Mouse (Mus musculus) heart, postnatal 10 days (tissue): Measurements from ENCODE around the gene Naa50. TPM values are rescaled to one million over a fixed set of nuclear protein-coding genes. Genes with fewer than 3 reads are reported as not detected.

Experiments
- DNase-seq, 2 experiments: peaks; one replicate each; pipeline ENCODE4 v3.0.0; 2021
- intact Hi-C: fragments of 180-260 bp; cut with DNase I; formaldehyde crosslinking; loops from one replicate; pipeline ENCODE4 v1.15.1; 2025
- total RNA-seq, 2 experiments: library from RNA; stranded (reverse); gene quantifications; 2 replicates each; pipeline ENCODE4 v1.2.3; 2021

The Naa50 gene
- total RNA-seq, 2 experiments from 2014 or later, result 72.1 to 76.8 TPM

DNA sequence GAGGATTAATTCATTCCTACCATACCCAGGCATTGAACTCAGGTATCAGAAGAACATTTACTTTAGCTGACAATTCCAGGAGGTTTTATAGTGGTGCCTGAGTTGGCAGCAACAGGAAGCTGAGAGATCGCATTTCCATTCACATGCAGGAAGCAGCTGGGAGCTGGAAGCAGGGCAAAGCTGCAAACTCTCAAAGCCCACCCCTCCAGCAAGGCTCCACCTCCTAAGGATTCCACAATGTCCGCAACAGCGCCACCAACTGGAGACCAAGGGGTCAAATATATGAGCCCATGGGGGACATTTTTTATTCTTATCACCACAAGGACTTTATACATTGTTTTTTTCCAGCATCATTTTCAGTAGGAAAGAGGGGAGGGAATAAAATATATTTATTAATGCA is 49.1 kb downstream of the Naa50 start:
- DNase-seq, result no peak
- intact Hi-C loops, result no loop called here

DNA sequence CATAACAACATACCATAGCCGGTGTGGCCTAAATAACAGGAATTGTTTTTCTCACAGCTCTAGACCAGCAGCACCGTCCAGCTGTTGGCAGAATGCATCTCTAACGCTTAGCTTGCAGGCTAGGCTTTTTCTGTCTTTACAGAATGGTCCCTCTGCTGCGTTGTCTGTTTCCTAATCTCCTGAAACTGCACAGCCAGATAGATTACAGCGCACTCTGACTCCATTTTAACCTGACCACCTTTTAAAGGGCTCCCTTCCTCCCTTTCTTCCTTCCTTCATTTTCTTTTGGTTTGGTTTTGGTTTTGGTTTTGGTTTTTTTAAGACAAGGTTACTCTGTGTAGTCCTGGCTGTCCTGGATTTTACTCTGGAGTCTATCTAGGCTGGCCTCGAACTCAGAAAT is 50.4 kb downstream of the Naa50 start:
- peak; percentile 20 to 21 for DNase-seq
- intact Hi-C loops, result no loop called here

- no peak for DNase-seq
- intact Hi-C loops, result no loop called here
Measured at GRCm38 (mm10) chr16:44190968-44191367, 51.3 kb downstream of the Naa50 start.

DNA sequence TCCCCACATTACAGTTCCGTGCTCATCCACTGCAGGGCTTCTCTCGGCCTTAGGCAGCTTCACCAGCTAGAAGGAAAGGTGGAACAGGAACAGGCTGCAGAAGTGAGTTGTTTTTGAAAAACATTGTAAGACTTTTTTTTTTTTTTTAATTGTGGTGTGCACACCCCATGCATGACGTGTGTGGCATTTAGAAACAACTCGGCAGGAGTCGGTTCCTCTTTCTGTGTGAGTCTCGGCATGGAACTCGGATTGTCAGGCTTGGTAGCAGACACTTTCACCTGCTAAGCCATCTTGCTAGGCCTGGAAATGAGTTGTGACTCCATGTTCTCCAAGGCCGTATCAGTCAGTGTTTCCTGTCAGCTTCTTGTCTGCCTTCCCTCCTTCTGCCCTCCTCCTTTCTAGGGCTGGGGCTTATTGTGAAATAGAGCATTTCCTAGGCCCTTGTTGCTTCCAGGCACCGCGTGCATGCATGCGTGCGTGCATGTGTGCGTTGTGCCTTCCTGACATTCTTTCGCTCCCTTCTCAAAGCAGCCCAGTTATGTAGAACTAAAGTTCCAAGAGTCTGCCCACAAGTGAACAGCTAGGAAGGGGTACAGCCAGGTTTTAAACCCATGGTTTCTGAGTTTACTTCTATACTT is 59.6 kb downstream of the Naa50 start:
- intact Hi-C loops, result no loop called here

GRCm38 (mm10) chr16:44200146-44200545 is 60.5 kb downstream of the Naa50 start:
- intact Hi-C loops, result no loop called here
- DNase-seq, result no peak

More for the DNA sequence above, 59.6 kb downstream of the Naa50 start:
- no peak for DNase-seq

DNA sequence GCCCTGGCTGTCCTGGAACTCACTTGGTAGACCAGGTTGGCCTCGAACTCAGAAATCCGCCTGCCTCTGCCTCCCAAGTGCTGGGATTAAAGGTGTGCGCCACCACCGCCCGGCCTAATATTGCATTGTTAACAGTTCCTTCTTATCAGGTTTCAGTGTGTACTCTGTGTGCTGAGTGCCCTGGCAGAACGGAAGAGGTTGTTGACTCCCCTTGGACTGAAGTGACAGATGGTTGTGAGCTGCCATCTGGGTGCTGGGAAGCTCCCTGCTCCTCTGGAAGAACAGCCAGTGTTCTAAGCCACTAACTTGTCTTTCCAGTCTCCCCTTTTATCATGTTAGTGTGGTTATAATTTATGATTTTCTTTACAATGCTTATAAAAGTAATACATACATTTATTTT is 64.7 kb downstream of the Naa50 start:
- intact Hi-C loops, result no loop called here
- no peak for DNase-seq

- no peak for DNase-seq
- intact Hi-C loops, result no loop called here
Measured at GRCm38 (mm10) chr16:44205973-44206372, 66.3 kb downstream of the Naa50 start.

DNA sequence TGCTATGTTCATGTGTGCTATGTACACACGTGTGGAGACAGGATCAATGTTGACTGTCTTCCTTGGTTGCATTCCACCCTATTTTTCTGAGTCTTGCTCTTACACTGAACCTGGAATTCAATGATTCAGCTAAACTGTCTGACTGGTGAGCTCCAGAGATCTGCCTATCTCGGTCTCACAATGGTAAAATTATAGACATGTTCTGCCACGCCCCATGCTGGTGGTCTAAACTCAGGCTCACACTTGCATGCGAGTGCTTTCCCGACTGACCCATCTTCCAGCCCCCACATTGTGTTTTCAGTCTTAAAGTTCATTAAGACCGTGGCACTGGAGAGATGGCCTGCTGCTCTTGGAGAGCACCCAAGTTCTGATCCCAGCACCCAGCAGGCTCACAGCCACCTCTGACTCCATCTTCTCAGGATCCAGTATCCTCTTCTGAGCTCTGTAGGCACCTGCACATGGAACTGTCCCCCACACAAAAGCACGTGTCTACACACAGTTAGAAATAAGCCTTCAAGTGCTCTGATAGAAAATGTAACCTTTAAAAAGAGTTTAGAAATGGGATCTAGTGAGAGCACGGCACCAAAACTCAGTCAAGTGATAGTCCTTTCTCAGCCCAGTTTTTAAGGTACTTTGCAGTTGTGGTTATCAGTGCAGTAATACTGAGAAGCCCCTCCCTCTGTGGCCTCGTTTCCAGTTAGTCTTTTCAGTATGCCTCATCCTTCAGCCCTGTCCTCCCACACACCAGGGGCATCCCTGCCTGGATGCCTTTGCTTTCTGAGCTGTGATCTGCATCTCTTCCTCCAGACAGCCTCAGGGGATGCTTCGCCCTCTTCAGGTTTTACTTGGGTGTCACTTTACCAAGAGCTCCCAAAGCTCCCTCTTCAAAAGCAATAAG is 70.8 kb downstream of the Naa50 start:
- intact Hi-C loops, result no loop called here
- DNase-seq, result no peak

- intact Hi-C loops, result no loop called here
- DNase-seq, result no peak
Measured at GRCm38 (mm10) chr16:44211054-44211414, 71.4 kb downstream of the Naa50 start.

DNA sequence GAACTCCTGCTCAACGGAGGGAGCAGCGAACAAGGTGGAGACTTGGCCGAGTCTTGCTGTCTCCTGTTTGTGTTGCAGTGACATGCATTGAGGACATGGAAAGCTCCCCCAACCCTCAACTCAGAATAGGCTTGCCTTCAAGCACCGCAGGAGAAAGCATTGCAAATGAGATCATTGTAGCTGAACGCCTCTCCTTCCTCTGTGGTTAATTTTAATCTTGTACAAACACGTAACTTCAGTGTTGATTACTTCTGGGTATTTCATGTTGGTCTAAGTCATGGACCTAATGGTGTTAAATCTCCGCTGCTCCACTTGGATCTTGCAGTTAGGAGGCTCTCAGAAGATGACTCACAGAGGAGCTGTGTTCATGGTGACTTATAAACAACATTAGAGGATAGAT is 73.1 kb downstream of the Naa50 start:
- DNase-seq, result no peak
- intact Hi-C loops, result no loop called here

Other genes starting within 250 kb of the Naa50 start
- gene Qtrt2, start 213.0 kb upstream of the Naa50 start, total RNA-seq, result 10 to 100 TPM; 20.0 to 21.0 TPM
- 1 to 10 TPM in 1 of 2 experiments, under 1 TPM in 1; 0.93 to 1.2 TPM for gene Zdhhc23, start 160.0 kb upstream of the Naa50 start, total RNA-seq
- 1 to 10 TPM; 1.1 to 1.4 TPM for gene Gramd1c, start 76.5 kb upstream of the Naa50 start, total RNA-seq
- 10 to 100 TPM; 45.2 to 50.3 TPM for gene Atp6v1a, start 125 bp upstream of the Naa50 start, total RNA-seq
- gene Usf3, start 33.4 kb downstream of the Naa50 start, total RNA-seq, result 10 to 100 TPM; 23.0 to 24.5 TPM
- under 1 TPM; 0.27 to 0.36 TPM for gene Sidt1, start 193.4 kb downstream of the Naa50 start, total RNA-seq
- gene Spice1, start 207.3 kb downstream of the Naa50 start, total RNA-seq, result 1 to 10 TPM; 6.8 to 8.9 TPM